In genomic region chr15:49230846-49231245, GRCm38 (mm10) we compare ENCODE assay signal across 27 mouse cellular contexts.
DNase-seq lines count a peak whose midpoint lies in the region; ATAC-seq lines count a peak whose summit lies in the region.
"Had no signal": no experiment of that assay in that cellular context is flagged by ENCODE, and none has a peak within 500 bp of the region (broad histone marks: within the 10 kb centered on the region; RNA-seq: fewer than 3 reads in every experiment).

No protein-coding gene starts in this region.

- no peak overlapping the region for H3K27ac ChIP-seq in hindbrain, embryonic 14.5 days
- H3K27ac ChIP-seq in hindbrain, embryonic 10.5 days: no peak overlapping the region
- H3K27ac ChIP-seq in midbrain, embryonic 14.5 days (replicated peaks; ENCODE audit: low read depth, low read length): no peak overlapping the region
- H3K27ac ChIP-seq in midbrain, embryonic 13.5 days: no peak overlapping the region
- H3K27ac ChIP-seq in embryonic facial prominence, embryonic 14.5 days (replicated peaks; ENCODE audit: low read depth, low read length): no peak overlapping the region
- H3K27ac ChIP-seq in limb, embryonic 13.5 days: no peak overlapping the region
- H3K27ac ChIP-seq: embryonic facial prominence, embryonic 13.5 days; forebrain, embryonic 10.5 days; forebrain, embryonic 13.5 days; gastrocnemius, adult 2 months; hindbrain, embryonic 15.5 days; intestine, embryonic 15.5 days had no signal

- peak; percentile 21; the same call in 1 of the 2 replicates for ATAC-seq in hindbrain, embryonic 14.5 days (ENCODE audit: low FRiP score)
- ATAC-seq in midbrain, embryonic 14.5 days (ENCODE audit: low FRiP score, low TSS enrichment): no peak
- ATAC-seq in midbrain, embryonic 13.5 days: no peak
- no peak for ATAC-seq in embryonic facial prominence, embryonic 14.5 days (ENCODE audit: low read depth)
- peak; percentile 79 for ATAC-seq in limb, embryonic 13.5 days (ENCODE audit: low FRiP score, low read depth)
- ATAC-seq: forebrain, embryonic 13.5 days; forebrain, embryonic 16.5 days; intestine, embryonic 15.5 days; Patski had no signal

- DNase-seq in hindbrain, embryonic 14.5 days (ENCODE audit: low spot score): no peak
- DNase-seq in hindbrain, embryonic 10.5 days (ENCODE audit: low spot score): no peak
- DNase-seq in midbrain, embryonic 14.5 days: peak; percentile 22
- peak; percentile 1 for DNase-seq in embryonic facial prominence, embryonic 14.5 days (ENCODE audit: low spot score)
- DNase-seq in cerebellum, postnatal 10 days: no peak
- no peak for DNase-seq in kidney, adult 18-20 months
- DNase-seq: adrenal gland, adult 2 months; adrenal gland, postnatal 14 days; B cell, adult 2 months; cerebellum, adult 11-12 months; cerebellum, adult 8-10 months; cerebellum, postnatal 14 days; gastrocnemius, adult 2 months; gastrocnemius, postnatal 14 days; heart, adult 11 months had no signal

- H3K4me2 ChIP-seq in hindbrain, embryonic 14.5 days (replicated peaks): no peak overlapping the region
- no peak overlapping the region for H3K4me2 ChIP-seq in midbrain, embryonic 14.5 days (ENCODE audit: low read length)
- no peak overlapping the region for H3K4me2 ChIP-seq in midbrain, embryonic 13.5 days (replicated peaks)
- no peak overlapping the region for H3K4me2 ChIP-seq in embryonic facial prominence, embryonic 14.5 days (ENCODE audit: low read depth, low read length)
- no peak overlapping the region for H3K4me2 ChIP-seq in limb, embryonic 13.5 days (replicated peaks)
- H3K4me2 ChIP-seq: embryonic facial prominence, embryonic 13.5 days; forebrain, embryonic 13.5 days; heart, embryonic 11.5 days; hindbrain, embryonic 15.5 days; intestine, embryonic 15.5 days had no signal

- no peaks in the 10 kb centered on the region for H3K36me3 ChIP-seq in hindbrain, embryonic 14.5 days (replicated peaks; ENCODE audit: control insufficient read depth, insufficient read depth)
- no peaks in the 10 kb centered on the region for H3K36me3 ChIP-seq in hindbrain, embryonic 10.5 days
- H3K36me3 ChIP-seq in midbrain, embryonic 14.5 days (ENCODE audit: control insufficient read depth, insufficient read depth, low read length): no peaks in the 10 kb centered on the region
- no peaks in the 10 kb centered on the region for H3K36me3 ChIP-seq in midbrain, embryonic 13.5 days
- no peaks in the 10 kb centered on the region for H3K36me3 ChIP-seq in embryonic facial prominence, embryonic 14.5 days (ENCODE audit: control insufficient read depth, insufficient read depth, low read length)
- no peaks in the 10 kb centered on the region for H3K36me3 ChIP-seq in limb, embryonic 13.5 days
- H3K36me3 ChIP-seq: embryonic facial prominence, embryonic 13.5 days; forebrain, embryonic 10.5 days; G1E; hindbrain, embryonic 15.5 days; intestine, embryonic 15.5 days had no signal

- H3K4me1 ChIP-seq in hindbrain, embryonic 14.5 days (replicated peaks; ENCODE audit: control insufficient read depth, insufficient read depth, low read length): no peaks in the 10 kb centered on the region
- H3K4me1 ChIP-seq in hindbrain, embryonic 10.5 days (replicated peaks): 0 out of 2 replicates have a peak, but pooled peaks cover 3% of the 10 kb centered on the region
- H3K4me1 ChIP-seq in midbrain, embryonic 14.5 days (ENCODE audit: control insufficient read depth, insufficient read depth, low read length): no peaks in the 10 kb centered on the region
- no peaks in the 10 kb centered on the region for H3K4me1 ChIP-seq in midbrain, embryonic 13.5 days (replicated peaks)
- no peaks in the 10 kb centered on the region for H3K4me1 ChIP-seq in embryonic facial prominence, embryonic 14.5 days (ENCODE audit: control insufficient read depth, insufficient read depth, low read length)
- peaks cover 3% of the 10 kb centered on the region; the same call in 1 of the 2 replicates for H3K4me1 ChIP-seq in limb, embryonic 13.5 days
- H3K4me1 ChIP-seq: embryonic facial prominence, embryonic 13.5 days; forebrain, embryonic 10.5 days; forebrain, embryonic 13.5 days; hindbrain, embryonic 15.5 days; intestine, embryonic 15.5 days had no signal

- H3K27me3 ChIP-seq in hindbrain, embryonic 14.5 days (ENCODE audit: control insufficient read depth, insufficient read depth, low read length): no peaks in the 10 kb centered on the region
- H3K27me3 ChIP-seq in hindbrain, embryonic 10.5 days (ENCODE audit: insufficient read depth, poor library complexity, severe bottlenecking): no peaks in the 10 kb centered on the region
- H3K27me3 ChIP-seq in midbrain, embryonic 14.5 days (ENCODE audit: control insufficient read depth, insufficient read depth, low read length): no peaks in the 10 kb centered on the region
- H3K27me3 ChIP-seq in midbrain, embryonic 13.5 days: no peaks in the 10 kb centered on the region
- no peaks in the 10 kb centered on the region for H3K27me3 ChIP-seq in embryonic facial prominence, embryonic 14.5 days (replicated peaks; ENCODE audit: control insufficient read depth, insufficient read depth, low read length)
- H3K27me3 ChIP-seq in limb, embryonic 13.5 days: no peaks in the 10 kb centered on the region
- H3K27me3 ChIP-seq: CH12.LX; embryonic facial prominence, embryonic 13.5 days; forebrain, embryonic 13.5 days; hindbrain, embryonic 15.5 days; intestine, embryonic 15.5 days; Patski had no signal

- no peak overlapping the region for H3K9ac ChIP-seq in hindbrain, embryonic 14.5 days
- H3K9ac ChIP-seq in midbrain, embryonic 14.5 days (replicated peaks; ENCODE audit: low read length): no peak overlapping the region
- H3K9ac ChIP-seq in midbrain, embryonic 13.5 days (replicated peaks): no peak overlapping the region
- no peak overlapping the region for H3K9ac ChIP-seq in embryonic facial prominence, embryonic 14.5 days (ENCODE audit: low read depth, low read length)
- H3K9ac ChIP-seq in limb, embryonic 13.5 days: no peak overlapping the region
- H3K9ac ChIP-seq: embryonic facial prominence, embryonic 13.5 days; forebrain, embryonic 13.5 days; hindbrain, embryonic 15.5 days; intestine, embryonic 15.5 days had no signal

- H3K4me3 ChIP-seq in hindbrain, embryonic 14.5 days (replicated peaks; ENCODE audit: low read length): no peak overlapping the region
- no peak overlapping the region for H3K4me3 ChIP-seq in hindbrain, embryonic 10.5 days
- H3K4me3 ChIP-seq in midbrain, embryonic 14.5 days (replicated peaks; ENCODE audit: low read depth, low read length): no peak overlapping the region
- no peak overlapping the region for H3K4me3 ChIP-seq in midbrain, embryonic 13.5 days (replicated peaks)
- H3K4me3 ChIP-seq in embryonic facial prominence, embryonic 14.5 days (ENCODE audit: low read depth, low read length): no peak overlapping the region
- H3K4me3 ChIP-seq in limb, embryonic 13.5 days: no peak overlapping the region
- H3K4me3 ChIP-seq: embryonic facial prominence, embryonic 13.5 days; forebrain, embryonic 10.5 days; forebrain, embryonic 13.5 days; gastrocnemius, adult 2 months; hindbrain, embryonic 15.5 days; intestine, embryonic 15.5 days had no signal

- H3K9me3 ChIP-seq in hindbrain, embryonic 14.5 days (ENCODE audit: control insufficient read depth, low read length): no peaks in the 10 kb centered on the region
- no peaks in the 10 kb centered on the region for H3K9me3 ChIP-seq in hindbrain, embryonic 10.5 days
- H3K9me3 ChIP-seq in midbrain, embryonic 14.5 days (ENCODE audit: control insufficient read depth, low read length): no peaks in the 10 kb centered on the region
- H3K9me3 ChIP-seq in midbrain, embryonic 13.5 days: no peaks in the 10 kb centered on the region
- no peaks in the 10 kb centered on the region for H3K9me3 ChIP-seq in embryonic facial prominence, embryonic 14.5 days (ENCODE audit: control insufficient read depth, low read length)
- H3K9me3 ChIP-seq in limb, embryonic 13.5 days: no peaks in the 10 kb centered on the region
- H3K9me3 ChIP-seq: embryonic facial prominence, embryonic 13.5 days; forebrain, embryonic 10.5 days; forebrain, embryonic 13.5 days; G1E; hindbrain, embryonic 15.5 days; intestine, embryonic 15.5 days had no signal

Comparison
In these comparisons a context has a peak if more than half of its experiments do, and no peak if none do; other contexts are left out.
1. ATAC-seq: peak in hindbrain, embryonic 14.5 days (single experiment) and limb, embryonic 13.5 days (single experiment); none in midbrain, embryonic 14.5 days (single experiment), midbrain, embryonic 13.5 days (single experiment) and embryonic facial prominence, embryonic 14.5 days (single experiment).
2. DNase-seq: peak in midbrain, embryonic 14.5 days (single experiment) and embryonic facial prominence, embryonic 14.5 days (single experiment); none in hindbrain, embryonic 14.5 days (single experiment), hindbrain, embryonic 10.5 days (single experiment), cerebellum, postnatal 10 days (0 of 2) and kidney, adult 18-20 months (single experiment).